Mouse (Mus musculus): ENCODE results near the gene Sult5a1.

- TF ChIP-seq CTCF (IDR thresholded peaks at IDR 0.05; ENCODE audit: borderline replicate concordance, extremely low read depth, insufficient read depth, insufficient read length), result no peak
- TF ChIP-seq POLR2A (IDR thresholded peaks at IDR 0.05; ENCODE audit: borderline replicate concordance, extremely low read depth, insufficient read depth, insufficient read length, poor library complexity, severe bottlenecking), result no peak
Measured at GRCm38 (mm10) chr8:123131041-123131440, 27.1 kb downstream of the Sult5a1 start.

Measured in brain, embryonic 14.5 days (tissue).